Mouse (Mus musculus) CD4-positive, CD25-positive, alpha-beta regulatory T cell (primary cell): ENCODE data around the gene Asphd1. TPM values are rescaled to one million over a fixed set of nuclear protein-coding genes. Genes with fewer than 3 reads are reported as not detected.

ENCODE experiments used
- polyA plus RNA-seq: library from polyadenylated mRNA; unstranded; fragments of 100-300 nt; shearing (Covaris generic); gene quantifications from one replicate; pipeline ENCODE4 v1.2.1, GENCODE M21; 2017

Gene Asphd1
- polyA plus RNA-seq: 0.18 TPM

DNA sequence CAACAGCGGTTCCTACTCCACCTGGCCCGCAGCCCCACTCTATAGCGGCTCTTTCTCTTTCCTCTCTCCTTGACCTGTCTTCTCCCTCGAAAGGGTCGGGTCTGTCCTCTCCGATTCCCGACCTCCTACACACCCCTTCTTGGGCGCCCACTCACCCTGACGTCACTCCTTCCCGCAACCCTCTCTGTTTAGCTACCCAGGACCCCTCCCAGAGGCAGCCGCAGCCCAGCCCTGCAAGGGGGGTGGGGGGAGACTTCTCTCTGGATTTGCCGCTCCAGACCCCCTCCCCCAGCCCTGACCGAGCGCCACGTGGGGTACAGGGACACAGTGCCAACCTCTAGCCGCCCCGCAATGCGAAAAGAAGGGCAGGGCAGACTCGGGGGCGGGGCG is at the start of gene Asphd1:
Asphd1 (minus strand) TSS at position 180 of the 390 bp plus-strand sequence.

DNA sequence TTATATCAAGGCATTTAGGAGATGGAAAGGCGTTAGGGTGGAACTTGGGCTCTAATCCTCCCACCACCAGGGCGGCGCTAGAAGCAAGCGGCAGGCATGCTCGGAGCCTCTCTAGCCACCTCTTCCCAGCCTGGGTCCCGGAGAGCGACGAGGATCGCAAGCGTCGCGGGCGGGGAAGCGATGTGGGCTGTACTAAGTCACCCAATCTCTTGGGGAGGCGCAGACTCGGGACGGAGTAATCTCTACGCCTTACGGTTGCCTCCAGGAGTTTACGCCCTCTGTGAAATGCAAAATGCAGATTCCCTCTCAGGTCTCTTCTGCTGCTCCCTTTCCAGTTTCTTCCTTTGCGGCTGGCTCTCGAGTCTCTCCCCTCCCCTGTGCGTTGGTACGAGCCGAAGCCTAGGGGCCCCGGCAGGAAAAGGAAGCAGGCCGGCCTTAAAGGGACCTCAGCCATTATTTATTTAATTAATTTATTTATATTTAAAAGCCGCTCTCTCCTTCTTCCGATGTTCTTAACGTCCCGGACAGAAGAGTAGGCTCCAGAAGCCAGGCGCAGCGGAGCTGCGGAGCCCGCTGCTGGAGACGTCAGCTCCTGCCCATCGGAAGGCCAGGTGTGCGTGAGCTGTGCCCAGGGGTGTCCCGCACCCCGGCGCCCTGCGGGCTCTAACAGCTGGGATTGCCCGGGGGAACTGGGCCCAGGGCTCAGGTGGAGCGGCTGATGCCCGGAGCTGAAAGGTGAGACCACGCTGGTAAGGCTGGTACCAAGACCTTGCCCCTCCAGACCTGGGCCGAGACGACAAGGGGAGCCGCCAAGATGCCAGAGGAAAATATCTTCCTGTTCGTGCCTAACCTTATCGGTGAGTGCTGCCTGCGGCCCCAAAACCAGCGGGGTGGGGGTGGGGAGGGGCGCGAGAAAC is 26.8 kb upstream of the Asphd1 start, which contains the start of gene Cdiptos:
Cdiptos (minus strand) TSS at position 149 of the 917 bp plus-strand sequence.

DNA sequence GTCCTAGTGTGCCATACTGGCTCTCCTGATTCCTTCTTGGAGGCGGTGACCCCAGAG is 26.3 kb upstream of the Asphd1 start, which contains the start of gene Cdipt:
Cdipt (plus strand) TSS at position 22 of the 57 bp plus-strand sequence.

DNA sequence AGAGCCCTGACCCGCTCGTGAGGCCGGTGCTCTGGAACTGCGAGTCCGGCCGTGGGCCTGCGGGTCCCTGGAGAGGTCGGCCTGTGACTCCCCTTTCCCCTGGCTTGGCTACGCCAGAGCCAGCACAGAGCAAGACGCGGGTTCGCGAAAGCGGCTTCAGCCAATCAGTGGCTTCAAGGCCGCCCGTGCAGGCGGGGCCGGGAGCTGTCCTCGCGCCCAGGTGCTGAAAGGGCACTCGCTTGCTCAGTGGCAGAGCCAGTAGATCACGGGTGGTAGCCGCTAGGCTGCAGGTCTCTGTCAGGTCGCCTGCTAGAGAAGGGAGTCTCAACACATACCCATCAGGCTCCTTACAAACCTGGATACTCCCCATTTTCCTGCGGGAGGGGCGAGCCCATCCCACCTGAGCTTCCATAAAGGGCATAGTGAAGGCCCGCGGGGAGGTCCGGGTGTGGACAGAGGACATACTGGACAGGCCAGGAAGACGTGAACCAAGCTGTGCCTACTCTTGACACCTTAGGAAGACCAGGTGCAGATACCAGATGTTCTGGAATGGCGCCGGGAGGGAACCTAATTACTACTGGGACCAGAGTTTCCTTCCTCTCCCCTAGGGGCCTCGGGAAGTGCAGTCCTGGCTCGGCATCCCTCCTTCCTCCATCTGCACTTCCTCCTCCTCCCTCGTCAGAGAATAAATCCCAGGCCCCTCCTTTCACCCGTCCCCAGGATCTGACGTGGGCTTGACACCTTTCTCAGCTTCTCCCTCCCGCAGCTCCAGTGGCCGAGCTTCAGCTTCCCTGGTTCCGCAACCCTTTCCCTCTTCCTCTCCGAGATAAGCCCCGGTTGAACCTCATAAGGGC is 638 bp upstream of the Asphd1 start, which contains the start of gene Sez6l2:
Sez6l2 (plus strand) TSS at position 771 of the 854 bp plus-strand sequence.

DNA sequence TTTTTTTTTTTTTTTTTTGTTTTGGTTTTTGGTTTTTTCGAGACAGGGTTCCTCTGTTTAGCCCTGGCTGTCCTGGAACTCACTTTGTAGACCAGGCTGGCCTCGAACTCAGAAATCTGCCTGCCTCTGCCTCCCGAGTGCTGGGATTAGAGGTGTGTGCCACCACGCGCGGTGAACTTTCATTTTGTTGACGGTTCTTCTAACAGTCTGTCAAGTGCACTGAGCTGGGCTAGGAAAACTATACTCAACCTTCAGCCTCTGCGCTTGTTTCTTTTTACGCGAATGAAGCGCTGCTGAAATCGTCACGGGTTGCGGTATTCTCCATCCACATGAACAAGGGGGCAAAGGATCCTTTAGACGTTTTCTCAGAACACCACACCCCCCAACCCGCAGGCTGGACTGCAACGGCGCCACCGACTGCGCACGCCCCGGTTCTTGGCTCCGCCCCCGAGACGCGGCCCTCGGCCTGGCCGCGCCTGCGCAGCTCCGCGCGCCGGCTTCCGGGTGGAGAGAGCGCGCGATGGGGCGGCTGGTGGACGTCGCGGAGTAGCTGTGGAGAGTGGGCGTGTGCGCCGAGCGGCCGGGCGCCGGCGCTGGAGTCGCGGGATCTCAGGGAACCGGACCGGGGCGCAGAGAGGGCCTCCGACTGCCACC is 20.9 kb downstream of the Asphd1 start, which contains the start of gene Kctd13:
Kctd13 (plus strand) TSS at position 496 of the 654 bp plus-strand sequence.

DNA sequence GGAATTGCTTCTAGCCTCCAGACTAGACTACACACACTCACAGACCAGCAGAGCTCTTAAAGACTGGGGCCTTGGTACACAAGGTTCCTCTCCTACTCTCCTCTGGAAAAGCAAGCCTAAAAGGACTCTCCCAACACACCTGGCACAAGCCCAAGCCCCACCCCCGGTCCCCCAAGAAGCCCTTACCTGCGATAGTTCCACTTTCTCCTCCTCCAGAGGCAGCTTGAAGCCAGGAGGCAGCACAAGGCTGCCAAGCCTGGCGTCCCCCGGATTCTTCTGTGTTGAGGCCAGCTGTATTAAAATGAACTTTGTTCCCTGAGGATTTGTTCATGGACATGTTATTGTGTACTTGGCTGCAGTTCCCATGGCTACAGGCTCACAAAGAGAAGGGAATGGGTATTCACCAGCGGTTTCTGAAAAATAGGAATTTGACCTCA is 26.7 kb downstream of the Asphd1 start, which contains the start of gene Tmem219:
Tmem219 (minus strand) TSS at position 294 of the 437 bp plus-strand sequence.

Other genes starting within 250 kb of the Asphd1 start
- gene Coro1a, start 241.8 kb downstream of the Asphd1 start, polyA plus RNA-seq: 3,348 TPM
- gene Mapk3, start 190.0 kb downstream of the Asphd1 start, polyA plus RNA-seq: 35.2 TPM
- 1.7 TPM for gene Gdpd3, start 183.2 kb downstream of the Asphd1 start, polyA plus RNA-seq
- gene Ypel3, start 172.6 kb downstream of the Asphd1 start, polyA plus RNA-seq: 606 TPM
- gene Tbx6, start 168.1 kb downstream of the Asphd1 start, polyA plus RNA-seq: 4.3 TPM
- 417 TPM for gene Ppp4c, start 157.1 kb downstream of the Asphd1 start, polyA plus RNA-seq
- not detected for gene Fam57b, start 151.9 kb downstream of the Asphd1 start, polyA plus RNA-seq
- gene 4930451I11Rik, start 117.9 kb downstream of the Asphd1 start, polyA plus RNA-seq: not detected
- 0.14 TPM for gene Doc2a, start 102.2 kb downstream of the Asphd1 start, polyA plus RNA-seq
- 7.3 TPM for gene Hirip3, start 87.6 kb downstream of the Asphd1 start, polyA plus RNA-seq
- gene Ino80e, start 87.2 kb downstream of the Asphd1 start, polyA plus RNA-seq: 95.0 TPM
- gene Taok2, start 64.9 kb downstream of the Asphd1 start, polyA plus RNA-seq: 45.7 TPM
- gene Tmem219, start 26.7 kb downstream of the Asphd1 start, polyA plus RNA-seq: 44.7 TPM
- gene Kctd13, start 20.7 kb downstream of the Asphd1 start, polyA plus RNA-seq: 39.8 TPM
- gene Sez6l2, start 981 bp upstream of the Asphd1 start, polyA plus RNA-seq: 1.4 TPM
- 306 TPM for gene Cdipt, start 26.3 kb upstream of the Asphd1 start, polyA plus RNA-seq
- gene Cdiptos, start 26.5 kb upstream of the Asphd1 start, polyA plus RNA-seq: 0.89 TPM
- gene Mvp, start 65.0 kb upstream of the Asphd1 start, polyA plus RNA-seq: 39.6 TPM
- 1.6 TPM for gene Pagr1b, start 66.9 kb upstream of the Asphd1 start, polyA plus RNA-seq
- gene Pagr1a, start 67.8 kb upstream of the Asphd1 start, polyA plus RNA-seq: 122 TPM
- gene Gm42742, start 71.5 kb upstream of the Asphd1 start, polyA plus RNA-seq: 42.9 TPM
- gene Prrt2, start 71.6 kb upstream of the Asphd1 start, polyA plus RNA-seq: 14.4 TPM
- 176 TPM for gene Maz, start 77.5 kb upstream of the Asphd1 start, polyA plus RNA-seq
- gene Kif22, start 92.9 kb upstream of the Asphd1 start, polyA plus RNA-seq: 10.7 TPM
- not detected for gene Zg16, start 137.7 kb upstream of the Asphd1 start, polyA plus RNA-seq
- gene AI467606, start 141.8 kb upstream of the Asphd1 start, polyA plus RNA-seq: 327 TPM
- gene Qprt, start 172.6 kb upstream of the Asphd1 start, polyA plus RNA-seq: 25.5 TPM
- 77.9 TPM for gene Spn, start 188.2 kb upstream of the Asphd1 start, polyA plus RNA-seq
- gene Cd2bp2, start 246.5 kb upstream of the Asphd1 start, polyA plus RNA-seq: 62.4 TPM